Mouse (Mus musculus): ENCODE data around the gene Gm6588. TPM values are rescaled to one million over a fixed set of nuclear protein-coding genes. Genes with fewer than 3 reads are reported as not detected.
"Not testable (repeated sequence)": the region's sequence is repeated elsewhere in the genome, so short reads cannot be mapped to it uniquely, and the experiment has no call there.

Gene Gm6588
- polyA plus RNA-seq (2015; fragmentation: Nextera tagmentation; extraction: Ambion mirVana) = not detected in 2 replicates

DNA sequence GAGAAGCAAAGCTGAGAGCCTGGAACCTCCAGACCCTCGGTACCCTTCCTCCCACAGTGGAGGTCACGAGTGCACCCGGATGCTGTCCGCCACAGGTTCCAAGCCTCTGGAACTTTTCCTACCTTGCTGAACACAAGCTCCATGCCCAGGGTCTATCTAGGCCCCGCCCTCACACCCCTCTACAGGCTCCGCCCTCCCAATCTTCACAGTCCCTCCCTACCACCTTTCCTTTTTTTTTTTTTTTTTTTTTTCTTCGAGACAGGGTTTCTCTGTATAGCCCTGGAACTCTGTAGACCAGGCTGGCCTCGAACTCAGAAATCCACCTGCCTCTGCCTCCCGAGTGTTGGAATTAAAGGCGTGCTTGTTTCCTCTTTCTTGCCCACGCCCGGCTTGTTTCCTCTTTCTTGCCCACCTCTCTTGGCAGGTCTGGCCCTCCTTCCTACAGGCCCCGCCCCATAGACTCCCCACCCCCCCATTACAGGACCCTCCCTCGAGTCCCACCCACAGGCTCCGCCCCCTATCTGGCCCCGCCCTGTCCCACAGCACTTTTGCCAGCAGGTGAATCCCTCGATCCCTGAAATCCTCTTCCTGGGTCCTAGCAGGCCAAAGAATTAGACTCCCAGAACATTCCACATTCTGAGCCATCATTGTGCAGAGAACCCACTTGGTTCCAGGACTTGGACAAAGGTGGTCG lies at the start of gene Gm6588:
TSS of gene Gm6588 (plus strand) at position 680 of the 694 bp plus-strand sequence.
- Histone ChIP-seq H3K4me2 (replicated peaks) (no peak within 1 kb of the TSS), H3K9me3 (no peaks in the 10 kb centered on the region), H3K9ac (no peak within 1 kb of the TSS), H3K36me3 (no peaks in the 10 kb centered on the region), H3K4me3 (replicated peaks) (no peak within 1 kb of the TSS), H3K27ac (no peak within 1 kb of the TSS), H3K4me1 (replicated peaks) (0 out of 2 replicates have a peak, but pooled peaks cover 3% of the 10 kb centered on the region), H3K27me3 (replicated peaks) (no peaks in the 10 kb centered on the region)
- 56% methylated on average over 18 of the region's 18 CpGs for WGBS
- ATAC-seq = no peak

DNA sequence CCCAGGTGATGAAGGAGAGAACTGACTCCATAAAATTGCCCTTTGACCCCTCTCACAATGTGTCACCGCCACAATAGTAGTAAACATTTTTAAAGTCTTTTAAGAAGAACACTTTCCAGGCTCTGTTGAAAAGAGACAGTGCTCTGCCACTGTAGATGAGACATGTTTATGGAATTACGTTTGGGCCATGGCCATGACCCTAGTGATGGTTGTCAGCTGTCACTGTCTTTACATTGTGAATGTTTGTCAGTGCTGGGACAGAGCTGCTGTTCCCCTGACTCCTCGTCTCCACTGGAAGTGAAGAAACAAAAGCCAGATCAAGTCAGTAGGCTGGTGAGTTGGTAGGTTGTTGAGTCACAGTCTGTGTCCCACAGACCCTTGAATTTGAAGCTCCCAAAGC lies 46.8 kb upstream of the Gm6588 start:
- H3K27ac ChIP-seq = no peak overlapping the region
- no peak overlapping the region for H3K4me3 ChIP-seq (replicated peaks)
- no peak overlapping the region for H3K4me2 ChIP-seq (replicated peaks)
- no peaks in the 10 kb centered on the region for H3K9me3 ChIP-seq
- H3K9ac ChIP-seq = no peak overlapping the region
- 39% methylated on average over 3 of the region's 3 CpGs for WGBS
- no peaks in the 10 kb centered on the region for H3K4me1 ChIP-seq (replicated peaks)
- ATAC-seq = no peak
- no peaks in the 10 kb centered on the region for H3K27me3 ChIP-seq (replicated peaks)
- H3K36me3 ChIP-seq = no peaks in the 10 kb centered on the region

DNA sequence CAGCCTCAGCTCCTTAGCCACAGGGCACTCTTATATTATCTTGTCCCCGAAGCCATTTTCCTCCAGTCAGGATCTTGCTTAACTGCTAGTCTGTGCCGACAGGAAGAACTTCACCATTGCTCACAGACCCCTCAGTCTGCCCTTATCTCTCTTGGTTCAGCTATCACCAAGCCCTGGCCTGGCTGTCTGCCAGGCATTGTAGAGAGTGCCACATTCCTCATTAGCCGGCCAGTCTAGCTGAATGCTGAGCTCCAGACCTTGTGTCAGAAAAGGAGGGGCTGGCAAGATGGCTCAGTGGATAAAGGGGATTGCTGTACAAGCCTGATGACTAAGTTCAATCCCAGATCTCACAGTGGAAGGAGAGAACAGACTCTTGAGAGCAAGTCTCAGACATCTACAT lies 43.2 kb upstream of the Gm6588 start:
- ATAC-seq = no peak
- H3K4me3 ChIP-seq (replicated peaks) = no peak overlapping the region
- no peaks in the 10 kb centered on the region for H3K27me3 ChIP-seq (replicated peaks)
- H3K4me2 ChIP-seq (replicated peaks) = no peak overlapping the region
- H3K36me3 ChIP-seq = no peaks in the 10 kb centered on the region
- no peaks in the 10 kb centered on the region for H3K4me1 ChIP-seq (replicated peaks)
- no peak overlapping the region for H3K9ac ChIP-seq
- WGBS = 62% methylated on average over 3 of the region's 3 CpGs
- no peaks in the 10 kb centered on the region for H3K9me3 ChIP-seq
- H3K27ac ChIP-seq = no peak overlapping the region

DNA sequence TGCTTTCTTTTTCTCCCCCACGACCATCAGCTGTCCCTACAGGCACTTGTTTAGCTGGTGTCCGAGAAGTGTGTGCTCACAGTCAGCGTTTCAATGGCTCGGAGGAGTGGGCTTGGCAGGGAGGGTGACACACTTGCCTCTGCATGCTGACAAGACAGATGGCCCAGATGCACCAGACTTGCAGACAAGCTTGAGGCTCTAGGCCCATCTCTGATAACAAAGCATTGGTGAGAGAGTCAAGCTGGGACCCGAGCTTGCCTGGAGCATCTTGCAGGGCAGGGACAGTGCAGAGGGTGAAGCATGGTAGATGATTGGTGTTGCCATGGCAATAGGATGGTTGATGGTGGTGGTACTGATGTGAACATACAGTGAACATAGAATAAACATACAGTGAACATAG lies 40.0 kb upstream of the Gm6588 start:
- no peak for ATAC-seq
- Histone ChIP-seq H3K4me1 (replicated peaks) (no peaks in the 10 kb centered on the region), H3K4me3 (replicated peaks) (no peak overlapping the region), H3K36me3 (no peaks in the 10 kb centered on the region), H3K27me3 (replicated peaks) (0 out of 2 replicates have a peak, but pooled peaks cover 6% of the 10 kb centered on the region), H3K27ac (no peak overlapping the region), H3K9me3 (no peaks in the 10 kb centered on the region), H3K4me2 (replicated peaks) (no peak overlapping the region), H3K9ac (no peak overlapping the region)
- 56% methylated on average over 5 of the region's 5 CpGs for WGBS

DNA sequence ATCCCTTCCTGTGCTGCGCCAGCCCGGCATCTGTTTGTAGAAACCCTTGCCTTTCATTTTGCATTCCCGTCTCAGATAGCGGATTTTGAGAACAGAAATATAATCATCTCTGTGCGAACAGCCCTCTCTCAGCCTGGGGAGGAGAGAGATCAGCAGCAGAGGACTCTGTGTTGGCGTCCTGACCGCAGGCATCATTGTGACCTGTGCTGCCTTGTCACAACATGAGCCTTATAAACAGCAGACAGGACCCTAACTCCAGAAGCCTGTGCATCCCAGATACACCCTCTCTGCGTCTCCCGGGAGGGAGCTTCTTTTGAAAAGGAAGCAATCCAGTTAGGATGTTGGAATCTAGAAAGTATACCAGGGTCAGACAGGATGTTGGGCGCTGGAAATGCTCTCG lies 38.2 kb upstream of the Gm6588 start:
- WGBS = 31% methylated on average over 11 of the region's 11 CpGs
- Histone ChIP-seq H3K27ac (no peak overlapping the region), H3K27me3 (replicated peaks) (0 out of 2 replicates have a peak, but pooled peaks cover 6% of the 10 kb centered on the region), H3K36me3 (no peaks in the 10 kb centered on the region), H3K4me2 (replicated peaks) (no peak overlapping the region), H3K4me3 (replicated peaks) (no peak overlapping the region), H3K4me1 (replicated peaks) (no peaks in the 10 kb centered on the region), H3K9ac (no peak overlapping the region), H3K9me3 (no peaks in the 10 kb centered on the region)
- no peak for ATAC-seq

DNA sequence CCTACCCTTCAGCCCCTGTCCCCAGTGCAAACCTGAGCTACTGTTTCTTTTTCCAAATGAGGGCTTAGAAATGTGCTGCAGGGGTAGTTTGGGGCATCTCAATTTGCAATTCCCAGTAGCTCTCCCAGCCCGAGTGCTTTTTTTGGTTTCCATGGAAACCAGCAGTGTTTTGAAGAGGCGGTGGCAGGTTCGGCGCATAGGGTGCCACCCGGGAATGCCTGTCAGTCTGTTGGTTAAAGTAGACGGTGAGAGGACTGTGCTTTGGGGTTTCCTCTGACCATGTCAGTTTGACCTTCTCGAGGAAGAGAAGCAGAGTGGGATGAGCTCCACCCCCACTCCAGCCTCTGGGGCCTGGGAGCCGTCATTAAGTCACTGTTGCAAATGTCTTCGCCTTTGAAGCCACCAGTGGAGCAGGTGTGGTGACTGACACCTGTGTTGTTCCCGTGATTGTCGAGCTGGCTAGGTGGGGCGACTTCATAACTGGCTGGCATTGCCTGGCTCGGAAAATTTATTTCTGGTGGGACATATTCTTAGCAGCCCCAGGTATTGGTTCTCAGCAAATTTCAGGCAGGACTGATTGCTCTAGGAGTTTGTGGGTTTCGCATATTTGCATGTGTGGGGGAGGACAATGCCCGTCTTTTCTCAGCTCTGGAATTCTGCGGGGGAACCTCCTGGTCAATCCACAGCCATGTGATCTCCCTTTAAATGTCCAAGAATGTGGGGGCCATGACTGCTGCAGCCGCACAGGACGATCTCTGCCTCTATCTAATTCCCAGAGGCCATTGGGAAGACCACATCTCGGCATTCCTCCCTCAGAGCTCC lies 37.5 kb upstream of the Gm6588 start:
- H3K4me2 ChIP-seq (replicated peaks) = no peak overlapping the region; the same call in 1 of the 2 replicates
- H3K4me1 ChIP-seq (replicated peaks) = no peaks in the 10 kb centered on the region
- no peak for ATAC-seq
- no peak overlapping the region for H3K27ac ChIP-seq
- no peak overlapping the region for H3K9ac ChIP-seq
- H3K4me3 ChIP-seq (replicated peaks) = no peak overlapping the region
- no peaks in the 10 kb centered on the region for H3K36me3 ChIP-seq
- 11% methylated on average over 19 of the region's 19 CpGs for WGBS
- H3K27me3 ChIP-seq (replicated peaks) = 0 out of 2 replicates have a peak, but pooled peaks cover 6% of the 10 kb centered on the region
- no peaks in the 10 kb centered on the region for H3K9me3 ChIP-seq

DNA sequence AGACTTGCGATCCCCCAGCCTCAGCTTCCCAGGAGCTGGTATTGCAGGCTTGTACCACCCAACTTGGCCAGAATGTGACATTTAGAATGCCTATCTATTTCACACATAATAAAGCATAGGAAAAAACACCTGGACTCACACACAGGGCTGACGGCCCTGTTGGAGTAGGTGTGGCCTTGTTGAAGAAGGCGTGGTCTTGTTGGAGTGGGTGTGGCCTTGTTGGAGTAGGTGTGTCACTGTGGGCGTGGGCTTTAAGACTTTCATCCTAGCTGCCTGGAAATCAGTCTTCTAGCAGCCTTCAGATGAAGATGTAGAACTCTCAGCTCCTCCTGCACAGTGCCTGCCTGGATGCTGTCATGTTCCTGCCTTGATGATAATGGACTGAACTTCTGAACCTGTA lies 36.4 kb upstream of the Gm6588 start:
- not testable (repeated sequence) for H3K4me2 ChIP-seq (replicated peaks); H3K9me3 ChIP-seq; H3K27me3 ChIP-seq (replicated peaks); H3K4me1 ChIP-seq (replicated peaks); H3K27ac ChIP-seq; H3K9ac ChIP-seq; ATAC-seq; H3K36me3 ChIP-seq; H3K4me3 ChIP-seq (replicated peaks)
- WGBS = 79% methylated on average over 4 of the region's 4 CpGs

DNA sequence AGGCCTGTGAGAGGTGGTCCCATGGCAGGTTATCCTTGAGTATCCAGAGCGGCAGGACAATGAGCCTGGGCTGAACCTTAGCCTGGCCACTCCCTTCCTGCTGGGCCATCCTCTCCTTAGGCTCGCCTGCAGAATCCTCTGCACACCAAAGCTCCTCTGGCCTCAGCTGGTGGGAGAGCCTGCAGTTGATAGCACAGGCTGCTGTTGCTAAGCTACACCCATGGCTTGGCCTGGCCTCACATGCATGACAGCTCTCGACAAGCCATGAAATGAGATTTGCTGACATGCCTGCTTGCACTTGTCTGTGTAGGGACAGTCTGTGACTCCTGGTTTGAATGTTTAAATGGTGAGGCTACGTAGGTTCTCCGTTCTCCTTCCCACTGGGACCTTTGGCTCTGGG lies 32.6 kb upstream of the Gm6588 start:
- no peak overlapping the region for H3K9ac ChIP-seq
- 0 out of 2 replicates have a peak, but pooled peaks cover 4% of the 10 kb centered on the region for H3K27me3 ChIP-seq (replicated peaks)
- no peaks in the 10 kb centered on the region for H3K36me3 ChIP-seq
- H3K4me1 ChIP-seq (replicated peaks) = no peaks in the 10 kb centered on the region
- H3K4me2 ChIP-seq (replicated peaks) = no peak overlapping the region
- 65% methylated on average over 5 of the region's 5 CpGs for WGBS
- no peak overlapping the region for H3K4me3 ChIP-seq (replicated peaks)
- no peaks in the 10 kb centered on the region for H3K9me3 ChIP-seq
- ATAC-seq = no peak
- H3K27ac ChIP-seq = no peak overlapping the region

DNA sequence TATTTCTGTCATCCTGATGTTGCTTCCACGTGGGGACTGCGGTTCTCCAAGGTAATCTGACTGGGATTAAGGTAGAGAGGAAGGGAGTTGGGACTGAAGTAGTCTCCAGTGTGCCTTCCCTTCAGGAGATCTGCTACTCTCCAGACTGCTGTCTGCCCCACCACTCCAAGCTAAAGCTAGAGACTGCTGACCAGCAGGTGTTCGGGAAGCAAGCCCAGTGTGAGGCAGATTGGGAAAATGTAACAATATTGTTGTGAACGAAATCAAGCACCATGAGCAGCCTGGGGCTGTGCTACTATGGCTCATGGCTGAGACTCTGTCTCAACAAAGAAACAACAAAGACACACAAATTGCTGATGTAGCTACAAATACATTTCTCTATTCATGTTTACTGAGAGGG lies 31.2 kb upstream of the Gm6588 start:
- no peaks in the 10 kb centered on the region for H3K4me1 ChIP-seq (replicated peaks)
- H3K27me3 ChIP-seq (replicated peaks) = no peaks in the 10 kb centered on the region
- H3K36me3 ChIP-seq = no peaks in the 10 kb centered on the region
- WGBS = 65% methylated on average over 4 of the region's 4 CpGs
- H3K9ac ChIP-seq = no peak overlapping the region
- no peak overlapping the region for H3K4me2 ChIP-seq (replicated peaks)
- no peak for ATAC-seq
- H3K27ac ChIP-seq = no peak overlapping the region
- H3K9me3 ChIP-seq = no peaks in the 10 kb centered on the region
- no peak overlapping the region for H3K4me3 ChIP-seq (replicated peaks)

DNA sequence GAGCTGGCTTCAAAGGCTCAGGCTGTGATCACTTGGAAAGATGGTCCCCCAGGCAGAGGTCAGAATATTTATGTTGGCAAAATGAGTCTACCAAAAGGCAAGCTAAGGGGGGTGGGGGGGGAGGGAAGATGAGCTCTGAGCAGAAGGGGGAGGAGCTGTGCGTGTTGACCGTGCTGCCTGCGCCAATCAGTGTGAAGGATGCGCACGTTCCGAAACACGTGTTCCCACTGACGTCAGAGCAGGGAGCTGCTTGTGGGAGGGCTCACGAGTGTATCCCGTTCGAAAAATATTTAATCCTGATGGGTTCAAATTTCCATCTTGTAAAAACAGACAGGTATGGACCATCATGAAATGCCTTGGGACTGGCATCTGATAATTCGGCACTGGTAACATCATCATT lies 29.7 kb upstream of the Gm6588 start:
- H3K4me2 ChIP-seq (replicated peaks) = no peak overlapping the region
- H3K27ac ChIP-seq = no peak overlapping the region
- WGBS = 37% methylated on average over 12 of the region's 12 CpGs
- no peaks in the 10 kb centered on the region for H3K9me3 ChIP-seq
- no peaks in the 10 kb centered on the region for H3K27me3 ChIP-seq (replicated peaks)
- ATAC-seq = no peak
- no peaks in the 10 kb centered on the region for H3K4me1 ChIP-seq (replicated peaks)
- H3K36me3 ChIP-seq = no peaks in the 10 kb centered on the region
- no peak overlapping the region for H3K4me3 ChIP-seq (replicated peaks)
- no peak overlapping the region for H3K9ac ChIP-seq

DNA sequence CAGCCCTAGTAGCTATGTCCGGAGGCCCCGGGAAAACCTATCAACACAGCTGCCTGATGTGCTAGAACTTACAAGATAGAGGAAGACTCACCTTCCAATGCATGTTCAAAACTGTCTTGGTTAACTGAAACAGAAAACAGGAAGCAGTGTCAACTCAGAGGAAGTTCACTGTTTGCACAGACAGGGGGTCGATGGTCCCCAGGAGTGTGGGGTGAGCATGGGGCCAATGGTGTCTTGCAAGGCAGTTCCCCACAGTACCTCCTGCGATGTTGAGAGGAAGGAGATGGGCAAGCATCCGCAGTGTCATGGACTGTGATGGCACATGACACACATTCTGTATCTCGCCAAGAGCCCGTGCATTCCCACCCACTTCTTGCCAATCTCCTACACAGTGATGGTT lies 22.6 kb upstream of the Gm6588 start:
- Histone ChIP-seq H3K27me3 (replicated peaks) (peaks cover 7% of the 10 kb centered on the region; the same call in 1 of the 2 replicates), H3K9me3 (no peaks in the 10 kb centered on the region), H3K4me1 (replicated peaks) (0 out of 2 replicates have a peak, but pooled peaks cover 3% of the 10 kb centered on the region), H3K27ac (no peak overlapping the region), H3K36me3 (no peaks in the 10 kb centered on the region), H3K9ac (no peak overlapping the region), H3K4me2 (replicated peaks) (no peak overlapping the region), H3K4me3 (replicated peaks) (no peak overlapping the region)
- whole genome bisulfite sequencing = 84% methylated on average over 7 of the region's 7 CpGs
- no peak for ATAC-seq

DNA sequence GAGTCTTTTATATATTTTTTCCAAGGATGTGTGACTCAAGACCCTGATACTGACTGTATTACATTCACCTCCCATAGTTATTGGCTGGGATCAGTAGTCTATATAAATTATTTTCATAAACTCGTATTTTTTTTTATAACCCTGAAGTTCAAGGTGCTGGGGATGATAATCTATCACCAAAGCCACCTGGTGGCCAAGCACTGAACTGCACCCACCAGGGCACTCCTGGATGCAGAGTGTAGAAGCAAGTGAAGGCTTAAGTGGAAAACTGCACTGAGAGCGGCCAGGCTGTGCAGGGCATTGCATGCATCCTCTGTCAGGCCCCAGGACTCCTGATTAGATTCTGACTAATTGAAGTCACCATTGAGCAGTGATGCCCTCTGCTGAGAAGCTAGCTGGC lies 21.9 kb upstream of the Gm6588 start:
- 45% methylated on average over 2 of the region's 2 CpGs for WGBS

More for the DNA sequence above, 21.9 kb upstream of the Gm6588 start:
- H3K36me3 ChIP-seq = no peaks in the 10 kb centered on the region
- H3K9ac ChIP-seq = no peak overlapping the region
- no peak overlapping the region for H3K4me2 ChIP-seq (replicated peaks)
- no peaks in the 10 kb centered on the region for H3K9me3 ChIP-seq
- no peak for ATAC-seq
- H3K27ac ChIP-seq = no peak overlapping the region
- H3K4me3 ChIP-seq (replicated peaks) = no peak overlapping the region
- H3K27me3 ChIP-seq (replicated peaks) = peaks cover 7% of the 10 kb centered on the region; the same call in 1 of the 2 replicates
- 0 out of 2 replicates have a peak, but pooled peaks cover 3% of the 10 kb centered on the region for H3K4me1 ChIP-seq (replicated peaks)
